Mouse (Mus musculus) G1E (cell line): ENCODE measurements around the gene Ttll11. TPM values are rescaled to one million over a fixed set of nuclear protein-coding genes. Genes with fewer than 3 reads are reported as not detected.

Experiments
- ATAC-seq: 2 replicates; pipeline ENCODE4 v1.8.0; 2016; ENCODE audit warnings: mild to moderate bottlenecking; ENCODE audit not compliant: insufficient number of reproducible peaks, poor library complexity, low FRiP score, severe bottlenecking; ENCODE audit errors: extremely low read depth
- DNase-seq: peaks from one replicate; pipeline ENCODE4 v3.0.0; 2012; ENCODE audit warnings: low spot score
- H3K27me3 ChIP-seq: 2 replicates; pipeline ENCODE4 v1.6.1; 2012; ENCODE audit warnings: mild to moderate bottlenecking, low read length, inconsistent platforms; ENCODE audit not compliant: insufficient read depth
- H3K36me3 ChIP-seq: replicated peaks from 2 replicates; pipeline ENCODE3; 2012; ENCODE audit warnings: mild to moderate bottlenecking, inconsistent platforms
- H3K4me1 ChIP-seq: 2 replicates; pipeline ENCODE4 v1.6.1; 2012; ENCODE audit warnings: low read depth, low read length, inconsistent platforms, mixed read lengths; ENCODE audit not compliant: insufficient read depth
- H3K4me3 ChIP-seq: 2 replicates; pipeline ENCODE4 v1.5.1; 2012; ENCODE audit warnings: low read depth, mild to moderate bottlenecking, inconsistent platforms, low read length, moderate library complexity, mixed read lengths
- H3K9me3 ChIP-seq: replicated peaks from 2 replicates; pipeline ENCODE4 v1.6.1; 2012; ENCODE audit warnings: inconsistent platforms
- CTCF ChIP-seq: IDR thresholded peaks from 2 replicates; pipeline ENCODE4 v1.5.1; 2012; ENCODE audit warnings: low read depth, low read length, inconsistent platforms, mixed read lengths
- GATA1 ChIP-seq: IDR thresholded peaks from 2 replicates; pipeline ENCODE4 v1.6.1; 2012; ENCODE audit warnings: borderline replicate concordance, low read length, inconsistent platforms, mixed read lengths
- GATA2 ChIP-seq: IDR thresholded peaks from 2 replicates; pipeline ENCODE4 v1.6.1; 2012; ENCODE audit warnings: low read depth, low read length, inconsistent platforms, borderline replicate concordance
- POLR2AphosphoS5 ChIP-seq: IDR thresholded peaks from 2 replicates; pipeline ENCODE4 v1.6.1; 2012; ENCODE audit warnings: low read depth, low read length, inconsistent platforms; ENCODE audit not compliant: insufficient replicate concordance
- TAL1 ChIP-seq: conservative IDR thresholded peaks from 2 replicates; pipeline ENCODE4 v1.6.1; 2012; ENCODE audit warnings: low read depth, low read length, inconsistent platforms, mixed read lengths
- polyA plus RNA-seq: library from polyadenylated mRNA; stranded (reverse); fragments of >175 nt; gene quantifications from 2 replicates; pipeline ENCODE4 v1.2.3, GENCODE M21; 2012
- total RNA-seq, 2 experiments: library from RNA; stranded (forward) in 1 of 2; stranded (reverse) in 1 of 2; fragments of 200-1000 nt in 1 of 2; fragments of >200 nt in 1 of 2; fragmentation: Nextera tagmentation in 1 of 2; gene quantifications; 2 replicates each; pipeline ENCODE4 v1.2.3; 2014 to 2017

The Ttll11 gene
- total and polyA plus RNA-seq, 3 experiments, result 0.33 to 0.87 TPM; not detected in 1

GRCm38 (mm10) chr2:35838751-35839479 lies 140.8 kb downstream of the Ttll11 start:
- no peaks in the 10 kb centered on the region for H3K27me3 ChIP-seq
- no peak overlapping the region for H3K4me3 ChIP-seq
- TF ChIP-seq TAL1, result no peak
- TF ChIP-seq CTCF, result no peak
- no peak for TF ChIP-seq GATA1
- TF ChIP-seq GATA2, result no peak
- no peak for TF ChIP-seq POLR2AphosphoS5
- H3K4me1 ChIP-seq, result no peaks in the 10 kb centered on the region
- peaks cover 14% of the 10 kb centered on the region for H3K9me3 ChIP-seq
- ATAC-seq (peak; percentile 54; the same call in 1 of the 2 replicates), DNase-seq (no peak)
- H3K36me3 ChIP-seq, result no peaks in the 10 kb centered on the region

- Histone ChIP-seq H3K4me3 (no peak overlapping the region), H3K4me1 (peaks cover 11% of the 10 kb centered on the region; the same call in 1 of the 2 replicates), H3K9me3 (peaks cover 14% of the 10 kb centered on the region), H3K36me3 (no peaks in the 10 kb centered on the region), H3K27me3 (0 out of 2 replicates have a peak, but pooled peaks cover 2% of the 10 kb centered on the region)
- ATAC-seq (no peak), DNase-seq (no peak)
- TF ChIP-seq GATA1 (no peak), POLR2AphosphoS5 (no peak), CTCF (no peak), GATA2 (no peak), TAL1 (no peak)
Observed at GRCm38 (mm10) chr2:35834198-35834913, 145.4 kb downstream of the Ttll11 start.

GRCm38 (mm10) chr2:35833546-35833945 lies 146.2 kb downstream of the Ttll11 start:
- no peak for DNase-seq
- TF ChIP-seq GATA1 (no peak), GATA2 (no peak), TAL1 (no peak), CTCF (no peak), POLR2AphosphoS5 (no peak)
- 0 out of 2 replicates have a peak, but pooled peaks cover 2% of the 10 kb centered on the region for H3K27me3 ChIP-seq
- H3K4me3 ChIP-seq, result no peak overlapping the region
- H3K4me1 ChIP-seq, result peaks cover 11% of the 10 kb centered on the region; the same call in 1 of the 2 replicates
- peaks cover 14% of the 10 kb centered on the region for H3K9me3 ChIP-seq
- no peak for ATAC-seq
- H3K36me3 ChIP-seq, result no peaks in the 10 kb centered on the region

- 0 out of 2 replicates have a peak, but pooled peaks cover 2% of the 10 kb centered on the region for H3K27me3 ChIP-seq
- peaks cover 14% of the 10 kb centered on the region for H3K9me3 ChIP-seq
- DNase-seq (no peak), ATAC-seq (no peak; the same call in 1 of the 2 replicates)
- TF ChIP-seq TAL1 (no peak), CTCF (no peak), GATA1 (no peak), POLR2AphosphoS5 (no peak), GATA2 (no peak)
- no peak overlapping the region for H3K4me3 ChIP-seq
- no peaks in the 10 kb centered on the region for H3K36me3 ChIP-seq
- peaks cover 11% of the 10 kb centered on the region; the same call in 1 of the 2 replicates for H3K4me1 ChIP-seq
Observed at GRCm38 (mm10) chr2:35832742-35833425, 146.8 kb downstream of the Ttll11 start.

GRCm38 (mm10) chr2:35831904-35832581 lies 147.7 kb downstream of the Ttll11 start:
- ATAC-seq (no peak), DNase-seq (no peak)
- TF ChIP-seq GATA2 (no peak), CTCF (no peak), GATA1 (no peak), TAL1 (no peak), POLR2AphosphoS5 (no peak)
- peaks cover 9% of the 10 kb centered on the region for H3K9me3 ChIP-seq
- H3K36me3 ChIP-seq, result no peaks in the 10 kb centered on the region
- no peak overlapping the region for H3K4me3 ChIP-seq
- H3K27me3 ChIP-seq, result 0 out of 2 replicates have a peak, but pooled peaks cover 2% of the 10 kb centered on the region
- H3K4me1 ChIP-seq, result peaks cover 11% of the 10 kb centered on the region; the same call in 1 of the 2 replicates
